ENCODE assay signal across 34 mouse cellular contexts in genomic region chr3:157116024-157116423, GRCm38 (mm10).
DNase-seq lines count a peak whose midpoint lies in the region; ATAC-seq lines count a peak whose summit lies in the region.
"Had no signal": no experiment of that assay in that cellular context is flagged by ENCODE, and none has a peak within 500 bp of the region (broad histone marks: within the 10 kb centered on the region; RNA-seq: fewer than 3 reads in every experiment).

No protein-coding gene starts in this region.

- no peak overlapping the region for H3K4me2 ChIP-seq in hindbrain, embryonic 12.5 days (replicated peaks)
- no peak overlapping the region for H3K4me2 ChIP-seq in neural tube, embryonic 12.5 days (replicated peaks)
- H3K4me2 ChIP-seq in neural tube, embryonic 15.5 days = no peak overlapping the region
- no peak overlapping the region for H3K4me2 ChIP-seq in hindbrain, embryonic 16.5 days (ENCODE audit: low read length)
- no peak overlapping the region for H3K4me2 ChIP-seq in midbrain, embryonic 15.5 days
- H3K4me2 ChIP-seq: kidney, embryonic 15.5 days; limb, embryonic 15.5 days; liver, embryonic 13.5 days; neural tube, embryonic 13.5 days; stomach, embryonic 15.5 days had no signal

- H3K9ac ChIP-seq in hindbrain, embryonic 12.5 days = no peak overlapping the region
- H3K9ac ChIP-seq in neural tube, embryonic 12.5 days = no peak overlapping the region
- H3K9ac ChIP-seq in neural tube, embryonic 15.5 days (replicated peaks) = no peak overlapping the region
- H3K9ac ChIP-seq in hindbrain, embryonic 16.5 days (ENCODE audit: low read depth, low read length) = no peak overlapping the region
- H3K9ac ChIP-seq in midbrain, embryonic 15.5 days = no peak overlapping the region
- H3K9ac ChIP-seq: heart, embryonic 12.5 days; kidney, embryonic 15.5 days; limb, embryonic 15.5 days; liver, embryonic 13.5 days; neural tube, embryonic 13.5 days; stomach, embryonic 15.5 days had no signal

- H3K9me3 ChIP-seq in hindbrain, embryonic 12.5 days (replicated peaks) = no peaks in the 10 kb centered on the region
- no peaks in the 10 kb centered on the region for H3K9me3 ChIP-seq in hindbrain, embryonic 10.5 days
- no peaks in the 10 kb centered on the region for H3K9me3 ChIP-seq in neural tube, embryonic 12.5 days
- no peaks in the 10 kb centered on the region for H3K9me3 ChIP-seq in neural tube, embryonic 15.5 days (replicated peaks)
- no peaks in the 10 kb centered on the region for H3K9me3 ChIP-seq in hindbrain, embryonic 16.5 days (ENCODE audit: control insufficient read depth, low read length)
- no peaks in the 10 kb centered on the region for H3K9me3 ChIP-seq in midbrain, embryonic 15.5 days
- H3K9me3 ChIP-seq: heart, embryonic 12.5 days; kidney, embryonic 15.5 days; limb, embryonic 10.5 days; limb, embryonic 15.5 days; liver, embryonic 13.5 days; neural tube, embryonic 13.5 days; stomach, embryonic 15.5 days had no signal

- peaks cover 11% of the 10 kb centered on the region for H3K4me1 ChIP-seq in hindbrain, embryonic 12.5 days
- H3K4me1 ChIP-seq in hindbrain, embryonic 10.5 days (replicated peaks) = no peaks in the 10 kb centered on the region
- H3K4me1 ChIP-seq in neural tube, embryonic 12.5 days = no peaks in the 10 kb centered on the region
- peaks cover 8% of the 10 kb centered on the region; the same call in 1 of the 2 replicates for H3K4me1 ChIP-seq in neural tube, embryonic 15.5 days
- peaks cover 4% of the 10 kb centered on the region; the same call in 1 of the 2 replicates for H3K4me1 ChIP-seq in hindbrain, embryonic 16.5 days (ENCODE audit: control insufficient read depth, insufficient read depth, low read depth, low read length)
- peaks cover 5% of the 10 kb centered on the region; the same call in 1 of the 2 replicates for H3K4me1 ChIP-seq in midbrain, embryonic 15.5 days
- H3K4me1 ChIP-seq: kidney, embryonic 15.5 days; limb, embryonic 15.5 days; liver, embryonic 13.5 days; megakaryocyte, embryonic 14.5 days; stomach, embryonic 15.5 days had no signal

- H3K36me3 ChIP-seq in hindbrain, embryonic 12.5 days = no peaks in the 10 kb centered on the region
- no peaks in the 10 kb centered on the region for H3K36me3 ChIP-seq in hindbrain, embryonic 10.5 days
- H3K36me3 ChIP-seq in neural tube, embryonic 12.5 days = no peaks in the 10 kb centered on the region
- H3K36me3 ChIP-seq in neural tube, embryonic 15.5 days = no peaks in the 10 kb centered on the region
- no peaks in the 10 kb centered on the region for H3K36me3 ChIP-seq in hindbrain, embryonic 16.5 days (ENCODE audit: control insufficient read depth, insufficient read depth, low read length)
- H3K36me3 ChIP-seq in midbrain, embryonic 15.5 days (replicated peaks) = no peaks in the 10 kb centered on the region
- H3K36me3 ChIP-seq: heart, embryonic 12.5 days; kidney, embryonic 15.5 days; limb, embryonic 10.5 days; limb, embryonic 15.5 days; liver, embryonic 13.5 days; neural tube, embryonic 13.5 days; stomach, embryonic 15.5 days had no signal

- peak; percentile 43; the same call in 1 of the 2 replicates for ATAC-seq in hindbrain, embryonic 12.5 days (ENCODE audit: low FRiP score)
- 0 out of 2 replicates have a peak, but pooled peaks have one; percentile 29 for ATAC-seq in neural tube, embryonic 12.5 days (ENCODE audit: low FRiP score, low read depth)
- no peak for ATAC-seq in neural tube, embryonic 15.5 days (ENCODE audit: low FRiP score)
- 0 out of 2 replicates have a peak, but pooled peaks have one; percentile 11 for ATAC-seq in hindbrain, embryonic 16.5 days
- 0 out of 2 replicates have a peak, but pooled peaks have one; percentile 33 for ATAC-seq in midbrain, embryonic 15.5 days (replicated peaks)
- ATAC-seq: activated CD4-positive, CD25-positive, alpha-beta regulatory T cell, adult 4 months; lung, postnatal 0 days had no signal

- no peaks in the 10 kb centered on the region for H3K27me3 ChIP-seq in hindbrain, embryonic 12.5 days
- no peaks in the 10 kb centered on the region for H3K27me3 ChIP-seq in hindbrain, embryonic 10.5 days (ENCODE audit: insufficient read depth, poor library complexity, severe bottlenecking)
- H3K27me3 ChIP-seq in neural tube, embryonic 12.5 days (replicated peaks) = no peaks in the 10 kb centered on the region
- H3K27me3 ChIP-seq in neural tube, embryonic 15.5 days (replicated peaks) = no peaks in the 10 kb centered on the region
- H3K27me3 ChIP-seq in hindbrain, embryonic 16.5 days (replicated peaks; ENCODE audit: control insufficient read depth, insufficient read depth, low read length) = no peaks in the 10 kb centered on the region
- no peaks in the 10 kb centered on the region for H3K27me3 ChIP-seq in midbrain, embryonic 15.5 days (replicated peaks)
- H3K27me3 ChIP-seq: heart, embryonic 12.5 days; kidney, embryonic 15.5 days; limb, embryonic 15.5 days; liver, embryonic 13.5 days; megakaryocyte, embryonic 14.5 days; neural tube, embryonic 13.5 days; stomach, embryonic 15.5 days had no signal

- 88% methylated on average over 1 of the region's 1 CpGs for WGBS in hindbrain, embryonic 12.5 days
- 97% methylated on average over 1 of the region's 1 CpGs for WGBS in hindbrain, embryonic 10.5 days
- WGBS in neural tube, embryonic 12.5 days = 97% methylated on average over 1 of the region's 1 CpGs
- 97% methylated on average over 1 of the region's 1 CpGs for WGBS in neural tube, embryonic 15.5 days
- 91% methylated on average over 1 of the region's 1 CpGs for WGBS in hindbrain, embryonic 16.5 days
- 97% methylated on average over 1 of the region's 1 CpGs for WGBS in midbrain, embryonic 15.5 days

- no peak for DNase-seq in hindbrain, embryonic 10.5 days (ENCODE audit: low spot score)
- no peak for DNase-seq in cerebellum, adult 11-12 months
- no peak for DNase-seq in left cerebral cortex, adult 8-10 months (ENCODE audit: low spot score in 2 of 2)
- DNase-seq: adrenal gland, adult 2 months; adrenal gland, postnatal 36 days; B cell, adult 2 months; cerebellum, adult 8-10 months; gastrocnemius, postnatal 25 days; heart, adult 11 months; heart, postnatal 4 days; kidney, adult 18-20 months; kidney, postnatal 25 days; liver, embryonic 13.5 days; lung, adult 18-20 months; lung, postnatal 4 days; retina, postnatal 1 day; right cerebral cortex, postnatal 14 days; thymus, postnatal 14 days had no signal

- no peak overlapping the region for H3K27ac ChIP-seq in hindbrain, embryonic 12.5 days
- H3K27ac ChIP-seq in hindbrain, embryonic 10.5 days = no peak overlapping the region
- H3K27ac ChIP-seq in neural tube, embryonic 12.5 days = no peak overlapping the region
- no peak overlapping the region for H3K27ac ChIP-seq in neural tube, embryonic 15.5 days (replicated peaks)
- no peak overlapping the region for H3K27ac ChIP-seq in hindbrain, embryonic 16.5 days (ENCODE audit: low read depth, low read length)
- peak overlapping the region; percentile 23; the same call in 1 of the 2 replicates for H3K27ac ChIP-seq in midbrain, embryonic 15.5 days
- H3K27ac ChIP-seq: kidney, embryonic 15.5 days; limb, embryonic 15.5 days; liver, embryonic 13.5 days; neural tube, embryonic 13.5 days; stomach, embryonic 15.5 days had no signal

- H3K4me3 ChIP-seq in hindbrain, embryonic 12.5 days = no peak overlapping the region
- no peak overlapping the region for H3K4me3 ChIP-seq in hindbrain, embryonic 10.5 days
- H3K4me3 ChIP-seq in neural tube, embryonic 12.5 days = no peak overlapping the region
- H3K4me3 ChIP-seq in neural tube, embryonic 15.5 days (replicated peaks) = no peak overlapping the region
- H3K4me3 ChIP-seq in hindbrain, embryonic 16.5 days (ENCODE audit: low read length) = no peak overlapping the region
- no peak overlapping the region for H3K4me3 ChIP-seq in midbrain, embryonic 15.5 days
- H3K4me3 ChIP-seq: erythroblast, embryonic 14.5 days; heart, embryonic 12.5 days; kidney, embryonic 15.5 days; layer of hippocampus, adult 2 months; limb, embryonic 10.5 days; limb, embryonic 15.5 days; liver, embryonic 13.5 days; megakaryocyte, embryonic 14.5 days; neural tube, embryonic 13.5 days; stomach, embryonic 15.5 days had no signal
